Mouse (Mus musculus) yolk sac, embryonic 10.5 days (tissue): ENCODE results near the gene Mrpl47.
"Not testable (repeated sequence)": the region's sequence is repeated elsewhere in the genome, so short reads cannot be mapped to it uniquely, and the experiment has no call there.

Source experiments
- DNase-seq: peaks from one replicate; pipeline ENCODE4 v3.0.0-alpha.2; 2017; ENCODE audit warnings: low spot score

Mrpl47 gene

DNA sequence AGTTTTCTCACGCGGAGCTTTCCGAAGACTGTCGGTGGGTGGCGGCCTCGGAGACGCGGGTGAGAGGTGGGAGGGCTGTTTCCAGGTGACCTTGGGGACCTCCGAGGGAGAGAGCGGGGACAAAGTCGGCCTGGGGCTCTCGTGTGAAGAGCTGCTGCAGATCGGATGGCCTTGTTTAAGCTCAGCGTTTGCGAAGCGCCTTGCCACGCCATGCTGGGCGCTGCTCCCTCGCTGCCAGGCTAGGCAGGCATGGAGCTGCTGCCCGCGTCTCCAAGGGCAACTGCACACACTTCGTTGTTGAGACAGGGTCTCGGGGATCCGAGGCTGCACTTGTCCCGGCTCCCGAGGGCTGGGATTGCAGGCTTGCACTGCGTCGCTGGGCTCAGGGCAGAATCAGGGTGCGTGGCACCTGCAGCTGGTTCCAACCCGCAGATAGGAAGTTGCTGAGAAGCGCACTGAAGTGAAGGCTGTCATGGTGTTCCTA, at the start of gene Mrpl47:
TSS of gene Mrpl47 (minus strand) at position 434 of the 484 bp plus-strand sequence.
- no peak for DNase-seq

DNA sequence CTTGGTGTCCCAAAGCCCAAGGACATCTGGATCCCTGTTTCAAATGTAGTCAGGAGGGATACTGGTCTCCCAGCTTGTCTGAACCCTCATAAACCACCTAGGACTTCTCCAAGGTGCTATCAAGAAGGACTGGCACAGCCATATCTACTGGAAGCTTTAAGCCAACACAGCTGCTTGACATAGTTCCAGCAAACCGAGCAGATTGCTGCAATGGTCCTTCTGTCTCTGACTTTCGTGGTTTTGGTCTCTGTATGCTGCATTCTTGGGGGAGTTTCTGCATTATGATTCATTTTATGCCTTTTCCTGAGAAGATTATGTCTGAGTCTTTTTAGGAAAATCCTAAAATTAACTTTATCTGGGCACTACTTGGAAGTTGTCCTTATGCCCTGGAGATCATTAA, 33.4 kb upstream of the Mrpl47 start:
- DNase-seq = no peak

DNA sequence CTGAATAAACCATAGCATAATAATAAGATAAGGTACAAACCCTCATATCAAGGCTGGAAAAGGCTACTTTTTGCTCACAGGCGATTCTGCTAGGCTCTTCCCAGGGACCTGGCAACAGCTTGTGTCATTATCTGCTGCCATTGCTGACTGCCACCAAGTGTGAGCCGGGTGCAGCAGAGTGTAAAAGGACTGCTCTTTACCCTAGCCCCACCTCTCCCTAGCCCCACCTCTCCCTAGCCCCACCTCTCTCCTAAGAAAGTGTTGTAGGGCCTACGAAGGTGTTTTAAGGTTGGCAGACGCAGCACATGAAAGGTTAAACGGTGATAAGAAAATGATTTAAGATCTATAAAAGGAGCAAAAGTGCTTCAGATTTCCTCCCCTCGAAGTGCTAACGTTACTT, 26.5 kb upstream of the Mrpl47 start:
- no peak for DNase-seq

DNA sequence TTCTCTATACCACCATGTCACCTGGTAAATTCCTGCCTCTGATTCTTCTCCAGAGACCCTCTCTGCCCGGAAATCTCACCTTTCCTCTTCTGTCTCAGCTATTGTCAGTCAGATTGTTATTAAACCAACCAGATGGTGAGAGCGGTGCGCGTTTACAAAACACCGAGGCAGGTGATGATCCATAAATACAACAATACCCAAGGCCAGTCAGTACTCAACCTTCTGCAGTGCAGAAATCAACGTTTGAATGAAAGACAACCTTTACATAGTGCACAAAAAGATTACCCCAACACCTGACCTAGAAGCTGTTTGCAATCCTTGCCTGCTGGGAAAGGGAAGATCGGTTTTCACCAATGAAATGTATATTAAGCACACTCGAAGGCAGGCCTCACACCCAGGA, 25.6 kb upstream of the Mrpl47 start:
- no peak for DNase-seq

DNA sequence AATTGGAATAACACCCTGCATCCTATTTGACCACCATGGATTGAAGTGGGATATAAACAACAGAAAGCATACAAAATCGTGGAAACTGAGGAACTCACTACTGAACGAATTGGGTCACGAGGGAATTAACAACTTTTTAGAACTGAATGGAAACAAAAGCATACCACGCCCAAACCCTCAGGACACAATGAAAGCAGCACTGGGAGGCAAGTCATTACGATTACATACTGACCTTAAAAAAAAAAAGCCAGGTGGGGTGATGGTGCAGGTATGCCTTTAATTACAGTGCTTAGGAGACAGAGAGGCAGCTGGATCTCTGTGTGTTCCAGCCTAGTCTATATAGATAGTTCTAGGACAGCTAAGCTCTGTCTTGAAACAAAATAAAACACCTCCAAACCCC, 21.8 kb upstream of the Mrpl47 start:
- DNase-seq = no peak

DNA sequence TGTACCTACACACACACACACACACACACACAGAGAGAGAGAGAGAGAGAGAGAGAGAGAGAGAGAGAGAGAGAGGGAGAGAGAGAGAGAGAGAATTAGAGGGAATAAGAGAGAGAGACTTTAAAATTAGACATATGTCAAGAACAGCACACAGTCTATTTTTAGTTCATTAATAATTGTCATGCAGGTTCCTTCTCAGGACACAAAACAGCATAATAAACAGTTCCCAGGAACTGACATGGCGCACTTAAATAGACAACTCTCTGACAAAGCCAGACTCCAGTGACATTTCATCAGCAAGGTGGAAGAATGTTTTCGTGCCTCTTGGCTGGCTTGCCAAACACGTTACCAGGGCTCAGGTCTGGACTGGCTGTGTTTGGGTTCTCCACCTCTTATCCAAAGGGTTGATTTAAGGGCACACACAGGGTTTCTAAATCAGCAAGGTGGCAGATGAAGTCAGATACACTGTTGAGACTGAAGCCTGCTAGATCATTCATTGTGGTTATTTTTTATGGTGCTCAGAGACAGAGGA, 17.0 kb upstream of the Mrpl47 start:
- DNase-seq = no peak

DNA sequence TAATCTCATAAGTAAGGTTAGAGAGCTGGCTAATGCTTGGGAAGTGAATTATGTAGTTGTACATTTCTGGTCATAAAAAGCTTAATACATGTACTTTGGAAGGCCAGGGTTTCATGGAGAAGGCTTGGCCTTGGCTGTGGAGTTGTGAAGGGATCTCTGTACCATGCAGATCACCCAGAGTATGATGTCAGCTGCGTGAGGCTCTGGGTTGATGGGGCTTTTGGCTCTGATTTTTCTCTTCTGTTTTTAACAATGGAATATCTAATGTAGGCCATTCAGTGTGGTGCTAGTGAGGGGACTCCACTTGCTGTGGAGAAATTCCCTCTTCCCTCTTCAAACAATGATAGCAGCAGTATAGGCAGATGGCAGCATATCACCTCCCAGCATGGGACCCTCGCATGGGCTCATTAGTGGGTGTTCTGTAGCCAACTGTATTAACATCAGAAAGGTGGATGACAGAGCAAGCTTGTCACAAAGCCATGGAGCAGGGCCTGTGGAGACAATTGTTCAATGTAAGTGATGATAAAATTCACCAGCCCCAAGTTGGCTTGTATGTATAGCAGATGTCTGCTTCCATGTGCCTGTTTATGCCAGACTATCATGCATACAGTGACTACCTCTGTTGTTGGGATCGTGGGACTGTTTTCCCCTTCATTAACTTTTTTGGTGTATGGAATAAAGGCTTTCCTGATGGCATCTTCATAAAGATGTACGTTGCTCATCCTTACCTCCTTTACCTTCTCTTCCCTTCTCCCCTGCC, 12.6 kb upstream of the Mrpl47 start:
- DNase-seq = no peak

DNA sequence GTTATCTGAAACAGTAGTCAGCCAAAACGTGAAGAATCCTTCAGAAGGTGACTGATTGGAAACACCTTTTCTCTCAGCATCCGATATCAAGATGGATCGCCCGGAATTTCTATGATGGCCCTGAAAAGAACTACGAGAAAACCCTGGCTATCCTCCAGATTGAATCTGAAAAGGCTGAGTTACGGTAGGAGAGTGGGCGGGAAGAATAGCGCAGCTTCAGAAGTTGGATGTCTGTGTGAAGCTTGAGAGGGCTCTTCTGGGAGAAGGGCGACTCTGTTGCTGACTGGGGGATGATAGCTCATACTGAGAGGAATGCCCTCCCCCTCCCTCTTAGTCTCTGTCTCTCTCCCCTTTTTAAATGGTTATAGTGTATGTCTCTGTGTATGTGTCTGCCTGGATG, 11.0 kb upstream of the Mrpl47 start:
- no peak for DNase-seq

DNA sequence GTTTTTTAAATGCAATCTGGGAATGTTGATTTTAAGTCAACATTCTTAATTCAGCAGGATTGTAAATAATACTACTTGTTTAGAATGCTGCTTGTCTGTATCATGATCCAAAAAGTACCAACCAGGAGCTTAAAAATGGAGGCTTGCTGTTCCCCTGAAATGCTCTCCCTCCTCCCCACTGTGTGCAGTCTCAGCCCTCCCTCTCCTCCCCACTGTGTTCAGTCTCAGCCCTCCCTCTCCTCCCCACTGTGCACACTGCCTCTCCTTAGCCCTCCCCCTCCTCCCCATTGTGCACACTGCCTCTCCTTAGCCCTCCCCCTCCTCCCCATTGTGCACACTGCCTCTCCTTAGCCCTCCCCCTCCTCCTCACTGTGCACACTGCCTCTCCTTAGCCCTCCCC, 8.0 kb upstream of the Mrpl47 start:
- not testable (repeated sequence) for DNase-seq

DNA sequence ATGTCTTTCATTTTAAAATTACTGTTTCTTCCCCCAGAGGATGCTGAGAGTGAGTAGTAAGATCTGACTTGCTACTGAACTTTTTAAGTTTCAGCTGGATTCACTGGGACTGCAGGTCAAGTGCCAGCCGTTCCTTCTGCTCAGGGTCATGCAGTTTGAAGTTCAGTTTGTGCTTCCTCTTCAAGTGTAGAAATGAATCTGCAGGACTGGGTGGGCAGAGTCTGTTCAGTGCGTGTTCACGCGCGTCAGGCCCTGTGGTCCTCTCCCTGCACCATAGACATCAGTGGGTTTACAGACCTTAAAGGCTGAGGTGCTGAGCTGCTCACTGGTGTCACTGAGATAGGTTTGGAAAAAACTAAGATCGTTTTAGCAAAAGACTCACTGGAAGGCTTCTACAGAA, 7.6 kb upstream of the Mrpl47 start:
- no peak for DNase-seq

DNA sequence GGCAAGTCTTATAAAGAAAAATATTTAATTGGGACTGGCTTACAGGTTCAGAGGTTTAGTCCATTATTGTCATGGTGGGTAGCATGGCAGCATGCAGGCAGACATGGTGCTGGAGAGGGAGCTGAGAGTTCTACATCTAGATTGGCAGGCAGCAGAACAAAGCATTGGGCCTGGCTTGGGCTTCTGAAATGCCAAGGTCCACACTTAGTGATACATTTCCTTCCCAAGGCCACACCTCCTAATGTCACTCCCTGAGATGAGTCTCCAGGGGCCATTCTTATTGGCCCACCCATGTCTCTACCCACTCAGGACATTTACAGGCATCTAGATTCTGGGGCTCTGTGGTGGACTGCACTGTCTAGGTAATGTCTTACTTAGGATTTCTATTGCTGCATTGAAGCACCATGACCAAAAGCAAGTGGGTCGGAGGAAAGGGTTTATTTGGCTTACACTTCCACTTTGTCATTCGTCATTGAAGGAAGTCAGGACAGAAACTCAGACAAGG, 4.9 kb upstream of the Mrpl47 start:
- DNase-seq = no peak

DNA sequence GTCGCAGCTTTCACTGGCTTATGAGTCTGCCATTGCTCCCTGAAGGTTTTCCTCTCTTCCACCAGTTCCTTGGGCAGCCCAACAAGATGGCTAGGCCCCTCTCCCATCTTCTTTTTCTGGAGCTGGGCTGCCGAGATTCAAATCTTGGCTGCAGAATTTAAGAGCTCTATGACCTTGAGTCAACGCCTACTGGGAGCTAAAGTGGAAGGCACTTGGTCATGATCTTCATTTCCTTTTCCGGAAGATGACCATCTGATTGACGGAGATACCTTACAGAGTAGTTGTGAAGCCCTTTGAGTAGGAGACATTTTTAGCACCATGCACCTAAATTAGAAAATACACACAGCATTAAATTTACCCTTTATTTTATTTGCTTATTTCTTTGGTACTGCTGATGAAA, 1.1 kb upstream of the Mrpl47 start:
- DNase-seq = no peak

DNA sequence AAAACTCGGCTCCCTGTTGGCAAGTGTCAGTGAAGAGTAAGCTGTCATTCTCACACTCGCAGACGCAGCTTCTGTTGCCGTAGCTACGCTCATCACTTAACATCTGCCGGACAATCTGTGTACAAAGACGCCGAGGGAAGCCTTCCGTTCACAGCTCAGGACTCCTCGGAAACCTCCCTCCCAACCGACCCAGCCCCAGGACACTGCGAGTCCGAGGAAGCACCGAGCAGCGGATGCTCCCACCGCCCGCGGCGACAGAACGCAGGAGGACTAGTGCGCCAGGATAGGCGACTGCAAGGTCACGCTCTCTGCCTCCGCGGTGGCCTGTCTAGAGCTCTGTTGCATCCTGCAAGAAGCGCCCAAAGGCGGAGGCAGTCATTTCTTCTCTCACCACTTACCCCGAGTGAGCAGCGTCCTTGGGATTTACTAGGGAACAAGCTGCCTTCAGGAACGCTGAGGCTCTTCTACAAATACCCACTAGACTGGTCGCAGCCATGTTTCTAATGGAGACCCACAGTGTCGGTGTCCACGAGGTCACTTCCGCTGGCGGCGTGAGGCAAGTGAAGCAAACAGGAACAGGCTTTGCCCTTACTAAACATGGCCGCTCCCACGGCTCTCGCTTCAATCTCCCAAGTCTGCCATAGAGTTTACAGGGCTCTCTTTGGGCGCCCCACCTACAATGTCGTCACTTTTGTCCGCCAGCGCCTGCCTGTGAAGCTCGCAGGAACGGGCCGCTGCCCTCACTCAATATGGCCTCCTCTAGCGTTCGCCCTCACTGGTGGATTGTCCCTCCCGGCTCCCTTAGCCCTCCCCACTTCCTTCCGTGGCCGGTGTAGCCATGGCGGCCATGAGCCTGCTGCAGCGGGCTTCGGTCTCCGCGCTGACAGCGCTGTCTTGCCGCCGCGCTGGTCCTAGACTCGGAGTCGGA, 897 bp downstream of the Mrpl47 start, which contains the start of gene Ndufb5:
TSS of gene Ndufb5 (plus strand) at position 747 of the 928 bp plus-strand sequence.
- DNase-seq = peak; percentile 98

DNA sequence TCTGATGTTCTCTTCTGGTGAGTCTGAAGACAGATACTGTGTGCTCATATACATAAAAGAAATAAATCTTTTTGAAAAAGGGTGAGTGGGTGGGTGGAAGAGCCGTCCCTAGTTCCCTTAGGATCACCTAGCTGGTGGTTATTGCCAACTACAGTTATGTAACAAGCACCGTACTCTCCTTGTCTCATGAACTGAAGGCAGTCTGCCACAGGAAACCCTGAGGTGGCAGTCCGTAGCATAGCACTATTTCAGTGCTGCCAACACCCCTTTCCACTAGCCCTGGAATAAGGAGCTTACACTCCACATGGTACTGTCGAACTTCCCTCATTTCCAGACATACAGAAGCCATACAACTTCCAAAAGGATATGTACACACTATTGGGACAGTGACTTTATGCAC, 9.5 kb downstream of the Mrpl47 start:
- DNase-seq = no peak

DNA sequence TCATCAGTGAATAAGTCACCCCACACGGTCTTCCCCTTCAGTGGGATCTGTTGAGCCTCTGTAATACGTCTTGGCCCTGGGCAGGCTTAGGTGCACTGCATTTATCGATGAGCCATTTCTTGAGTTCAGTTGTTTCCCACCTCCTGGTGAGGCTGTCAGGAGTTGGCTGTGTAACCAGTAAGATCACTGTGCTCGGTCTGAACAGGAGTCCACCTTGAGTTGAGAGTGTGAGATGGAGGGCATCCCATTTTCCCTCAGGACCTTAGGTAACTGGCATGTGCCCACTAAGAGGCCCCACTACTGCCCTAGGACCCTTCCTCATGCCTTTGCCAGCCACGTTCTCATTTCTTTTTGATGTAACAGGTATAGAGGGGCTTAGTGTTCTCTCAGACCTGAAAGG, 11.5 kb downstream of the Mrpl47 start:
- DNase-seq = no peak

DNA sequence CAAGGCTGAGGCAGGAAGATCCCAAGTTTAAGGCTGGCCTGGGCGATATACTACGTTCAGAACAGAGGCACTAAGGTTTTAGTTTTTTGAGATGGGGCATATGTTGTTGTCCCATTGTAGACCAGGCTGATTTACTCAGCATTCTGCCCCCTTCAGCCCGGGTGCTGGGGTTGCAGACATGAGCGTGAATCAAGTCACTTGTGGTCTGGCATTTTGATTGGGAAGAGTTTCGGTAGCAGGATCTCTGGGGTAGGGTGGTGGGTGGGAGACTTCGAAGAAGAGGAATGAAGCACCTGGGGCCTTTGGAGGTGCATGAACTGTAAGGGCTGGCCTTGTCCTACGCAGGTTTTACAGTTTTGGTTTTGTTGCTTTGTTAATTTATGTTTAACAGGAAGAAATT, 13.2 kb downstream of the Mrpl47 start:
- DNase-seq = no peak

DNA sequence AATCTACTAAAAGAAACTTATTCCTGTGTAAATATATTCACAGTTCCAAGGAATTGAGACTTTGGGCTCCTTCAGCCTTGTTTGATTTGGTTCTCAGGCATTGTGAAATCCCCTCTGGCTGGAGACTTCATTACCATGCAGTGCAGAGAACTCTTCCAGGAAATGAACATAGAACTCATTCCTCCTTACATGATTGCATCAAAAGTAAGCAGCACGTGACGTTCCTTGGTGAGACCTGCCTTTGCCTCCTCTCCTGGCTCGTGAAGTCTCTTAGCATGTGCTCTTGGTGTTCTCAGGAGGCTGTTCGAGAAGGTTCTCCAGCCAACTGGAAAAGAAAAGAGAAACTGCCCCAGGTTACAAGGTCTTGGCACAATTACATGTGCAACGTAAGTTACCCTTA, 19.1 kb downstream of the Mrpl47 start:
- peak; percentile 68 for DNase-seq

DNA sequence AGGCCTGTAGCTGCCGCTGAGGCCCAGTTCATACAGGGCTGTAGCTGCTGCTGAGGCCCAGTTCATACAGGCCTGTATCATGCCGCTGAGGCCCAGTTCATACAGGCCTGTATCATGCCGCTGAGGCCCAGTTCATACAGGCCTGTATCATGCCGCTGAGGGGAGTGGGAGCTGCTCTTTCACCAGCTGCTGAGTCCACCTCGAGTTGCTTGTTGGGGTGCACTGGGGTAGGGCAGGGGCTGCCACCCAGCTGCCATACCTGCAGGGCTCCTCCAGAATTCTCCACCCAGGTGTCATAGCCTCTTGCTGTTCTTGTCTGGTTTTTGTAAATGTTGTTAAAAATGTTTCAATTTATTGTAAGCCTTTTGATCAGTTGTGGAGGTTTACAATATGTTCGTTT, 20.0 kb downstream of the Mrpl47 start:
- not testable (repeated sequence) for DNase-seq

DNA sequence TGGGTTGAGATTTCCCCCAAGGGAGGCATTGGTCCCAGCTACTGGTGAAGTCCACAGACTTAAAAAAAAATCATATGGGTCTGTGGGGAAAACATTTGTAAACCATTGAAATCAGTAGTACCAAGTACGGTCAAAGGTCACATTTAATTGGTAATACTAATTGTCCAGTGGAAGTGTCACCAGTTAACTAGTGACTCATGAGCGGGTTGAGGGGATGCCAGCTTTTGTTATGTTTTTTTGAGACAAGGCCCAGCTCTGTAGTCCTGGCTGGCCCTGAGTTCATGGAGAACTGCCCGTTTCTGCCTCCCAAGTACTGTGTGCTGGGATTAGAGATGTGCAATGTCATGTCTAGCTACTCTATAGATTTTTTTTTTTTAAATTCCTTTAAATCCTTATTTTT, 23.7 kb downstream of the Mrpl47 start:
- DNase-seq = no peak

DNA sequence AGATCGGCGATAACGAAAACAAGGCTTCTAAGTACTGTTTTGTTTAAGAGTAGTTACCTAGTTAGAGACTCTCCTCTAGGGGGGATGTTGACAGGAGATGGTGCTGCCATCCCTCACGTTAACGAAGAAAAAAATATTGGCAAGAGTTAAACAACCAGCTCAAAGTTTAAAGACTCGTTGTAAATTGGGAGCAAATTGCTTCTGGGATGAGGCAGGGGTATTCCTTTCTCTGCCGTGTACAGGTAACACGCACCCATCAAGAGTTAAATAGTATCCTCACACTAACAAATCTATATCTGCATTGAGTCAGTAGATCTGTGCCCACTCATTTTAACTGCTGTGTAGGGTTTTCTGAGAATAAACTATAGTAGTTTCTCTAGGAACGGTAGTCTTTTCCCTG, 28.0 kb downstream of the Mrpl47 start:
- no peak for DNase-seq

DNA sequence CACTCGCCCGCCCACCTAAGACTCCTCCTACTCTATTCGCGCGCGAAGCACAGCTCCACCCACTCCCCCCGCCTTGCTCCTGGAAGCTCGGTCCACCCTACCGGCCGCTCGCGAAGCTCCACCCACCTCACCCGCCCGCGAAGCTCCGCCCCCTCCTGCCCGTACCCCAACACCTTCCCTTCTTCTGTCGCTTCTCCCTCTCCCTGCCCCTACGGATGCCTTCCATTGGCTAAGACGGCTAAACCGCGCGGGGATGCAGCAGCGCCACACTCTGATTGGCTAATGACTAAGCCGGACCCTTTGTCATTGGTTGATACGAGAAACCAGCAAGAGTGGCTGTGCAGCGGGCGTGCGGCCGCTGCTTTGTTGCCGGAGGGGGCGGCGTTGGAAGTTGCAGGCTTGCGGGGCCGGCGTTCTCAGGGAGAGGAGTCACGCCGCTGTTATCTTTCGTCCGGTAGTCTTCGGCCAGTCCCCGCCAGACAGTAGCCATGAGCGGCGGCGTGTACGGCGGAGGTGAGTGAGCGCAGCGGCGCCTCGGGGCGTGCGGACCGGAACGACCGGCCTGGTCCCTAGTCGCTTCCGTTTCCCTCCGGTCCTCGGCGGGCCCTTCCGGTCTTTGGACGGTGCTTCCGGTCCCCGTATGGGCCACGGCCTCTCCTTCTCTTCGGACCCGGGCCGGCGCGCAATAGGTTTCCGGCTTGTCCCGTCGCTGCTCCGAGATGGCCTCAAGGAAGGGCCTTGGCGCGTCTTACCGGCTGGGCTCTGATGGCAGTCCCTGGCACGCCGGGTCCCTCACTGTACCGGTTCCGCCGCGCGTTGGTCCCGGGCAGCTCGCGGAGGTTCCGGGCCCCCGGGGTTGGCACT, 28.8 kb downstream of the Mrpl47 start:
- peak; percentile 100 for DNase-seq

DNA sequence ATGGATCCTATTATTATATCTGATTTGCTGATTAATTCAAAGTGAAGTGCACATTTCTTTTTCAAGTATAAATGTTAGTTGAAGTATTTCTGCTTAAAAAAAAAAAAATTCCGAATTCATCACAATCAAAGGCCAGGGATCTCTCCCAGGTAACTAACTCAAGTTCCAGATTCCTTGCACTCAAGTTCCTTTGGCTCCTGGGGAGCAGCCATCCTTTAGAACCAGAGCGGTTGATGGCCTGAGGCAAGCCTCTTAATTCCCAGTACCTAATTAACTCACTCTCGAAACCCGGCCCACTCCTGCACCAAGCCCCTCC, 29.4 kb downstream of the Mrpl47 start:
- DNase-seq = no peak
